In genomic region chr5:120906791-120907733, GRCm38 (mm10) we compare ENCODE assay signal across 9 mouse cellular contexts. TPM values are rescaled to one million over a fixed set of nuclear protein-coding genes. Genes with fewer than 3 reads are reported as not detected.
A peak's percentile ranks its signal among the peaks of the same experiment; 100 is the strongest.
DNase-seq lines count a peak whose midpoint lies in the region; ATAC-seq and TF ChIP-seq lines count a peak whose summit lies in the region.
"Not testable (repeated sequence)": the region's sequence is repeated elsewhere in the genome, so short reads cannot be mapped to it uniquely, and the experiment has no call there.
"Had no signal": no experiment of that assay in that cellular context is flagged by ENCODE, and none has a peak within 500 bp of the region (broad histone marks: within the 10 kb centered on the region; RNA-seq: fewer than 3 reads in every experiment).

Gene Oas1a, minus strand, starts transcription at chr5:120907521.

- not testable (repeated sequence) for TF ChIP-seq EP300 in heart, postnatal 0 days (IDR thresholded peaks at IDR 0.05; ENCODE audit: low read depth)

- H3K9me3 ChIP-seq in embryonic facial prominence, embryonic 14.5 days (ENCODE audit: control insufficient read depth, low read length); heart, postnatal 0 days (replicated peaks; ENCODE audit: control insufficient read depth, low read length); kidney, postnatal 0 days (replicated peaks; ENCODE audit: low read length); liver, embryonic 15.5 days (replicated peaks): not testable (repeated sequence)

- ATAC-seq in embryonic facial prominence, embryonic 14.5 days (ENCODE audit: low read depth); heart, postnatal 0 days (ENCODE audit: insufficient read depth, low read depth); kidney, postnatal 0 days (replicated peaks; ENCODE audit: low FRiP score, low read depth); liver, embryonic 15.5 days (ENCODE audit: insufficient read depth): not testable (repeated sequence)
- peak; percentile 68 for ATAC-seq in megakaryocyte progenitor cell, adult 5-6 weeks (replicated peaks; ENCODE audit: poor library complexity)

- H3K4me2 ChIP-seq in embryonic facial prominence, embryonic 14.5 days (ENCODE audit: low read depth, low read length) = not testable (repeated sequence)
- peak within 1 kb of the TSS; percentile 16; the same call in 1 of the 2 replicates for H3K4me2 ChIP-seq in heart, postnatal 0 days (ENCODE audit: low read depth, low read length)
- H3K4me2 ChIP-seq in kidney, postnatal 0 days (ENCODE audit: low read length) = peak within 1 kb of the TSS; percentile 27; the same call in 1 of the 2 replicates
- peak within 1 kb of the TSS; percentile 27 for H3K4me2 ChIP-seq in liver, embryonic 15.5 days

- H3K36me3 ChIP-seq in embryonic facial prominence, embryonic 14.5 days (ENCODE audit: control insufficient read depth, insufficient read depth, low read length); heart, postnatal 0 days (replicated peaks; ENCODE audit: control insufficient read depth, insufficient read depth, low read length); kidney, postnatal 0 days (ENCODE audit: insufficient read depth, low read length); liver, embryonic 15.5 days (replicated peaks): not testable (repeated sequence)

- DNase-seq in CD4-positive, CD25-positive, alpha-beta regulatory T cell, adult 2 months (ENCODE audit: low read depth, low spot score) = peak; percentile 9
- peak; percentile 26 for DNase-seq in adrenal gland, adult 2 months
- DNase-seq in embryonic facial prominence, embryonic 14.5 days (ENCODE audit: low spot score) = peak; percentile 32
- DNase-seq in heart, postnatal 0 days (ENCODE audit: low spot score); thymus, postnatal 0 days (ENCODE audit: low spot score): not testable (repeated sequence)
- peak; percentile 34 for DNase-seq in kidney, postnatal 0 days (ENCODE audit: low spot score)

- H3K27ac ChIP-seq in embryonic facial prominence, embryonic 14.5 days (replicated peaks; ENCODE audit: low read depth, low read length); heart, postnatal 0 days (ENCODE audit: low read depth); kidney, postnatal 0 days; liver, embryonic 15.5 days (replicated peaks): not testable (repeated sequence)

- not testable (repeated sequence) for H3K4me1 ChIP-seq in embryonic facial prominence, embryonic 14.5 days (ENCODE audit: control insufficient read depth, insufficient read depth, low read length); heart, postnatal 0 days (ENCODE audit: control insufficient read depth, insufficient read depth); kidney, postnatal 0 days (replicated peaks; ENCODE audit: insufficient read depth, low read length); liver, embryonic 15.5 days (replicated peaks)

- 36% methylated on average over 8 of the region's 12 CpGs for whole genome bisulfite sequencing in embryonic facial prominence, embryonic 14.5 days
- WGBS in heart, postnatal 0 days = 28% methylated on average over 9 of the region's 12 CpGs
- 29% methylated on average over 9 of the region's 12 CpGs for WGBS in kidney, postnatal 0 days
- WGBS in liver, embryonic 15.5 days (ENCODE audit: insufficient replicate concordance) = 27% methylated on average over 10 of the region's 12 CpGs

- not testable (repeated sequence) for H3K4me3 ChIP-seq in embryonic facial prominence, embryonic 14.5 days (ENCODE audit: low read depth, low read length)
- H3K4me3 ChIP-seq in heart, postnatal 0 days (ENCODE audit: low read depth, low read length) = peak within 1 kb of the TSS; percentile 12; the same call in 1 of the 2 replicates
- peak within 1 kb of the TSS; percentile 16; the same call in 1 of the 2 replicates for H3K4me3 ChIP-seq in kidney, postnatal 0 days (replicated peaks; ENCODE audit: low read depth, low read length)
- H3K4me3 ChIP-seq in liver, embryonic 15.5 days (replicated peaks) = peak within 1 kb of the TSS; percentile 17; the same call in 1 of the 2 replicates

- not testable (repeated sequence) for H3K27me3 ChIP-seq in embryonic facial prominence, embryonic 14.5 days (replicated peaks; ENCODE audit: control insufficient read depth, insufficient read depth, low read length); heart, postnatal 0 days (ENCODE audit: control insufficient read depth, insufficient read depth, low read length); kidney, postnatal 0 days (ENCODE audit: insufficient read depth, low read length); liver, embryonic 15.5 days

- not testable (repeated sequence) for H3K9ac ChIP-seq in embryonic facial prominence, embryonic 14.5 days (ENCODE audit: low read depth, low read length); heart, postnatal 0 days (replicated peaks; ENCODE audit: low read depth, low read length); kidney, postnatal 0 days (ENCODE audit: low read depth, low read length); liver, embryonic 15.5 days

- TF ChIP-seq CTCF in heart, postnatal 0 days (IDR thresholded peaks at IDR 0.05; ENCODE audit: low read depth); kidney, postnatal 0 days (IDR thresholded peaks at IDR 0.05; ENCODE audit: low read depth): not testable (repeated sequence)

RNA-seq across cellular contexts. Expression of gene Oas1a, which starts in this region (rescaled TPM):
- total RNA-seq in adrenal gland, adult 2 months (2021) = 1 to 10 TPM; 3.2 to 3.6 TPM
- polyA plus RNA-seq in adrenal gland, adult 2 months (2012; rRNA removed) = 8.5 and 8.9 TPM in 2 replicates
- polyA plus RNA-seq in embryonic facial prominence, embryonic 14.5 days (2014; fragmentation: Nextera tagmentation; extraction: Ambion mirVana) = 1.7 and 2.4 TPM in 2 replicates
- 1.5 and 5.8 TPM in 2 replicates for total RNA-seq in heart, postnatal 0 days (2014; rRNA removed; ENCODE audit: low replicate concordance)
- polyA plus RNA-seq in heart, postnatal 0 days (2015; fragmentation: Nextera tagmentation; extraction: Ambion mirVana) = 1.9 and 2.0 TPM in 2 replicates
- polyA plus RNA-seq in kidney, postnatal 0 days (2015; fragmentation: Nextera tagmentation; extraction: Ambion mirVana) = 5.4 and 7.9 TPM in 2 replicates
- polyA plus RNA-seq in liver, embryonic 15.5 days (2015; fragmentation: Nextera tagmentation; extraction: Ambion mirVana) = 3.7 and 4.7 TPM in 2 replicates
- total RNA-seq in megakaryocyte progenitor cell, adult 5-6 weeks (2015) = 9.6 and 12.0 TPM in 2 replicates
- 11.3 and 12.0 TPM in 2 replicates for total RNA-seq in megakaryocyte progenitor cell, adult 5-6 weeks (2017)
- polyA plus RNA-seq in thymus, postnatal 0 days (2015; fragmentation: Nextera tagmentation; extraction: Ambion mirVana) = 12.9 and 15.4 TPM in 2 replicates
- total RNA-seq: gastrocnemius, postnatal 10 days had no signal
